Mouse (Mus musculus): ENCODE data around the gene Clcc1. TPM values are rescaled to one million over a fixed set of nuclear protein-coding genes. Genes with fewer than 3 reads are reported as not detected.
"Not testable (repeated sequence)": the region's sequence is repeated elsewhere in the genome, so short reads cannot be mapped to it uniquely, and the experiment has no call there.

The Clcc1 gene
- 44.6 and 49.3 TPM in 2 replicates for polyA plus RNA-seq (2015; fragmentation: Nextera tagmentation; extraction: Ambion mirVana)

GRCm38 (mm10) chr3:108653710-108654379, at the start of gene Clcc1:
TSS of gene Clcc1 (plus strand) at chr3:108653913.
- H3K4me3 ChIP-seq (replicated peaks): peak within 1 kb of the TSS; percentile 76
- H3K9me3 ChIP-seq (replicated peaks): no peaks in the 10 kb centered on the region
- H3K27me3 ChIP-seq: no peaks in the 10 kb centered on the region
- peak within 1 kb of the TSS; percentile 77 for H3K4me2 ChIP-seq
- under 1% methylated on average over 57 of the region's 57 CpGs for WGBS (ENCODE audit: insufficient replicate concordance)
- peaks cover 10% of the 10 kb centered on the region; the same call in 1 of the 2 replicates for H3K36me3 ChIP-seq
- ATAC-seq (ENCODE audit: low read depth) (peak; percentile 95), DNase-seq (peak; percentile 93)
- peaks cover 25% of the 10 kb centered on the region for H3K4me1 ChIP-seq (replicated peaks)
- peak within 1 kb of the TSS; percentile 71 for H3K27ac ChIP-seq
- peak within 1 kb of the TSS; percentile 83 for H3K9ac ChIP-seq

- no peak for DNase-seq
- WGBS (ENCODE audit: insufficient replicate concordance): 10% methylated on average over 3 of the region's 3 CpGs
Observed at GRCm38 (mm10) chr3:108608906-108609305, 44.8 kb upstream of the Clcc1 start.

GRCm38 (mm10) chr3:108634761-108635160, 19.0 kb upstream of the Clcc1 start:
- DNase-seq (no peak), ATAC-seq (ENCODE audit: low read depth) (no peak)
- Histone ChIP-seq H3K9me3 (replicated peaks) (no peaks in the 10 kb centered on the region), H3K27ac (no peak overlapping the region), H3K4me1 (replicated peaks) (no peaks in the 10 kb centered on the region), H3K9ac (no peak overlapping the region), H3K4me3 (replicated peaks) (no peak overlapping the region), H3K36me3 (no peaks in the 10 kb centered on the region), H3K4me2 (no peak overlapping the region), H3K27me3 (no peaks in the 10 kb centered on the region)
- WGBS (ENCODE audit: insufficient replicate concordance): 86% methylated on average over 5 of the region's 5 CpGs

More at GRCm38 (mm10) chr3:108608906-108609305, 44.8 kb upstream of the Clcc1 start:
- H3K27me3 ChIP-seq: no peaks in the 10 kb centered on the region
- no peak overlapping the region for H3K4me2 ChIP-seq
- no peak overlapping the region for H3K27ac ChIP-seq
- no peaks in the 10 kb centered on the region for H3K36me3 ChIP-seq
- H3K9ac ChIP-seq: no peak overlapping the region
- no peak for ATAC-seq (ENCODE audit: low read depth)
- no peaks in the 10 kb centered on the region for H3K9me3 ChIP-seq (replicated peaks)
- no peak overlapping the region for H3K4me3 ChIP-seq (replicated peaks)
- H3K4me1 ChIP-seq (replicated peaks): no peaks in the 10 kb centered on the region

GRCm38 (mm10) chr3:108639412-108639811, 14.3 kb upstream of the Clcc1 start:
- Histone ChIP-seq H3K4me1 (replicated peaks) (no peaks in the 10 kb centered on the region), H3K4me3 (replicated peaks) (no peak overlapping the region), H3K27me3 (no peaks in the 10 kb centered on the region), H3K9ac (no peak overlapping the region), H3K27ac (no peak overlapping the region), H3K36me3 (no peaks in the 10 kb centered on the region), H3K9me3 (replicated peaks) (no peaks in the 10 kb centered on the region), H3K4me2 (no peak overlapping the region)
- ATAC-seq (ENCODE audit: low read depth) (no peak), DNase-seq (no peak)
- 69% methylated on average over 4 of the region's 4 CpGs for WGBS (ENCODE audit: insufficient replicate concordance)

- WGBS (ENCODE audit: insufficient replicate concordance): 68% methylated on average over 4 of the region's 4 CpGs
- no peak overlapping the region for H3K4me2 ChIP-seq
- ATAC-seq (ENCODE audit: low read depth) (no peak), DNase-seq (no peak)
- H3K4me3 ChIP-seq (replicated peaks): no peak overlapping the region
- H3K27ac ChIP-seq: no peak overlapping the region
- H3K9ac ChIP-seq: no peak overlapping the region
- H3K36me3 ChIP-seq: no peaks in the 10 kb centered on the region
- H3K9me3 ChIP-seq (replicated peaks): no peaks in the 10 kb centered on the region
- H3K4me1 ChIP-seq (replicated peaks): no peaks in the 10 kb centered on the region
- no peaks in the 10 kb centered on the region for H3K27me3 ChIP-seq
Observed at GRCm38 (mm10) chr3:108640998-108641397, 12.7 kb upstream of the Clcc1 start.

- no peak for ATAC-seq (ENCODE audit: low read depth)
- no peak overlapping the region for H3K27ac ChIP-seq
- no peak overlapping the region for H3K4me2 ChIP-seq
- WGBS (ENCODE audit: insufficient replicate concordance): 71% methylated on average over 3 of the region's 3 CpGs
- no peaks in the 10 kb centered on the region for H3K9me3 ChIP-seq (replicated peaks)
- no peaks in the 10 kb centered on the region for H3K27me3 ChIP-seq
- H3K4me1 ChIP-seq (replicated peaks): no peaks in the 10 kb centered on the region
- H3K36me3 ChIP-seq: no peaks in the 10 kb centered on the region
- no peak overlapping the region for H3K9ac ChIP-seq
- H3K4me3 ChIP-seq (replicated peaks): no peak overlapping the region
- DNase-seq: no peak
Observed at GRCm38 (mm10) chr3:108644856-108645255, 8.9 kb upstream of the Clcc1 start.

GRCm38 (mm10) chr3:108646036-108646435, 7.7 kb upstream of the Clcc1 start:
- no peaks in the 10 kb centered on the region for H3K36me3 ChIP-seq
- ATAC-seq (ENCODE audit: low read depth) (no peak), DNase-seq (no peak)
- H3K9ac ChIP-seq: no peak overlapping the region
- no peaks in the 10 kb centered on the region for H3K9me3 ChIP-seq (replicated peaks)
- H3K4me2 ChIP-seq: no peak overlapping the region
- H3K27me3 ChIP-seq: no peaks in the 10 kb centered on the region
- WGBS (ENCODE audit: insufficient replicate concordance): 70% methylated on average over 7 of the region's 7 CpGs
- H3K4me1 ChIP-seq (replicated peaks): no peaks in the 10 kb centered on the region
- no peak overlapping the region for H3K27ac ChIP-seq
- no peak overlapping the region for H3K4me3 ChIP-seq (replicated peaks)

- 52% methylated on average over 5 of the region's 5 CpGs for WGBS (ENCODE audit: insufficient replicate concordance)
- DNase-seq; ATAC-seq (ENCODE audit: low read depth); H3K36me3 ChIP-seq; H3K27ac ChIP-seq; H3K4me1 ChIP-seq (replicated peaks); H3K4me2 ChIP-seq; H3K4me3 ChIP-seq (replicated peaks); H3K27me3 ChIP-seq; H3K9ac ChIP-seq; H3K9me3 ChIP-seq (replicated peaks): not testable (repeated sequence)
Observed at GRCm38 (mm10) chr3:108647681-108648080, 6.0 kb upstream of the Clcc1 start.

GRCm38 (mm10) chr3:108652866-108653642, 659 bp upstream of the Clcc1 start:
- Histone ChIP-seq H3K36me3 (peaks cover 4% of the 10 kb centered on the region; the same call in 1 of the 2 replicates), H3K9ac (peak overlapping the region; percentile 46), H3K4me1 (replicated peaks) (peaks cover 25% of the 10 kb centered on the region), H3K4me2 (peak overlapping the region; percentile 77), H3K9me3 (replicated peaks) (no peaks in the 10 kb centered on the region), H3K27me3 (no peaks in the 10 kb centered on the region), H3K27ac (no peak overlapping the region), H3K4me3 (replicated peaks) (peak overlapping the region; percentile 39)
- peak; percentile 41 for ATAC-seq (ENCODE audit: low read depth)
- WGBS (ENCODE audit: insufficient replicate concordance): 16% methylated on average over 9 of the region's 9 CpGs
- no peak for DNase-seq

GRCm38 (mm10) chr3:108654566-108654965, 853 bp downstream of the Clcc1 start:
- ATAC-seq (ENCODE audit: low read depth) (no peak), DNase-seq (no peak)
- 5% methylated on average over 14 of the region's 14 CpGs for WGBS (ENCODE audit: insufficient replicate concordance)
- Histone ChIP-seq H3K9ac (peak overlapping the region; percentile 83), H3K4me3 (replicated peaks) (peak overlapping the region; percentile 76), H3K4me2 (peak overlapping the region; percentile 77), H3K36me3 (peaks cover 13% of the 10 kb centered on the region; the same call in 1 of the 2 replicates), H3K4me1 (replicated peaks) (peaks cover 25% of the 10 kb centered on the region), H3K9me3 (replicated peaks) (no peaks in the 10 kb centered on the region), H3K27ac (peak overlapping the region; percentile 71), H3K27me3 (no peaks in the 10 kb centered on the region)

- DNase-seq: no peak
- ATAC-seq (ENCODE audit: low read depth): no peak
- peaks cover 25% of the 10 kb centered on the region for H3K4me1 ChIP-seq (replicated peaks)
- peaks cover 20% of the 10 kb centered on the region; the same call in 1 of the 2 replicates for H3K36me3 ChIP-seq
- H3K9me3 ChIP-seq (replicated peaks): no peaks in the 10 kb centered on the region
- no peaks in the 10 kb centered on the region for H3K27me3 ChIP-seq
- peak overlapping the region; percentile 76; the same call in 1 of the 2 replicates for H3K4me3 ChIP-seq (replicated peaks)
- H3K4me2 ChIP-seq: peak overlapping the region; percentile 77
- no peak overlapping the region for H3K9ac ChIP-seq
- H3K27ac ChIP-seq: no peak overlapping the region
- WGBS (ENCODE audit: insufficient replicate concordance): 81% methylated on average over 7 of the region's 7 CpGs
Observed at GRCm38 (mm10) chr3:108655486-108655885, 1.8 kb downstream of the Clcc1 start.

Data from liver, embryonic 13.5 days (tissue).